In genomic region chr11:76589746-76590145, GRCm38 (mm10) we compare ENCODE assay signal across 22 mouse cellular contexts. TPM values are rescaled to one million over a fixed set of nuclear protein-coding genes. Genes with fewer than 3 reads are reported as not detected.
DNase-seq lines count a peak whose midpoint lies in the region; ATAC-seq and TF ChIP-seq lines count a peak whose summit lies in the region.
"Had no signal": no experiment of that assay in that cellular context is flagged by ENCODE, and none has a peak within 500 bp of the region (broad histone marks: within the 10 kb centered on the region; RNA-seq: fewer than 3 reads in every experiment).

No protein-coding gene starts in this region.

- H3K4me3 ChIP-seq in bone marrow macrophage, adult 2 months (ENCODE audit: insufficient read depth, low read length), result no peak overlapping the region
- H3K4me3 ChIP-seq: embryonic facial prominence, embryonic 13.5 days; forebrain, embryonic 15.5 days; heart, embryonic 12.5 days; hindbrain, embryonic 15.5 days; limb, embryonic 15.5 days; midbrain, embryonic 12.5 days; neural tube, embryonic 15.5 days had no signal

- no peak for TF ChIP-seq POLR2A in bone marrow macrophage, adult 2 months (IDR thresholded peaks at IDR 0.05; ENCODE audit: borderline replicate concordance, low read depth, low read length)

- peak overlapping the region; percentile 99 for H3K27ac ChIP-seq in bone marrow macrophage, adult 2 months (ENCODE audit: insufficient read depth, low read depth, low read length)
- H3K27ac ChIP-seq: embryonic facial prominence, embryonic 13.5 days; forebrain, embryonic 15.5 days; hindbrain, embryonic 15.5 days; limb, embryonic 15.5 days; midbrain, embryonic 12.5 days; neural tube, embryonic 15.5 days; stomach, postnatal 0 days had no signal

- TF ChIP-seq CTCF in bone marrow macrophage, adult 2 months (IDR thresholded peaks at IDR 0.05; ENCODE audit: low read depth, low read length), result no peak

- DNase-seq in lung, postnatal 36 days, result peak; percentile 39
- no peak for DNase-seq in lung, postnatal 10 days
- no peak for DNase-seq in left cerebral cortex, adult 8-10 months (ENCODE audit: low spot score in 2 of 2)
- DNase-seq in right cerebral cortex, adult 18-20 months, result no peak
- DNase-seq in heart, adult 8-10 months (ENCODE audit: low spot score), result no peak
- DNase-seq: adrenal gland, postnatal 36 days; cerebellum, adult 8-10 months; gastrocnemius, postnatal 36 days; heart, postnatal 14 days; kidney, adult 18-20 months; kidney, postnatal 14 days; right cerebral cortex, postnatal 25 days had no signal

- ATAC-seq in monocyte, adult 5-6 weeks (replicated peaks; ENCODE audit: insufficient number of reproducible peaks, low FRiP score, low TSS enrichment, poor library complexity, severe bottlenecking), result 0 out of 2 replicates have a peak, but pooled peaks have one; percentile 15
- ATAC-seq: forebrain, embryonic 15.5 days had no signal

- peaks cover 70% of the 10 kb centered on the region for H3K4me1 ChIP-seq in bone marrow macrophage, adult 2 months (ENCODE audit: control insufficient read depth, insufficient read depth, low read length)
- H3K4me1 ChIP-seq: forebrain, embryonic 15.5 days; limb, embryonic 15.5 days; midbrain, embryonic 12.5 days had no signal

RNA-seq across cellular contexts. Expression of gene Abr, which starts 32.4 kb away (rescaled TPM):
- polyA plus RNA-seq in bone marrow macrophage, adult 2 months (2012; ENCODE audit: insufficient read depth, insufficient read length, missing spikeins), result 145 and 158 TPM in 2 replicates
- 129 to 139 TPM (median 130 TPM) in 3 replicates for total RNA-seq in monocyte, adult 5-6 weeks (2017)
- 100 to 1,000 TPM; 382 to 408 (median 393) TPM for total RNA-seq in left cerebral cortex, adult 8-10 months (2022)
- total RNA-seq in heart, adult 8-10 months (2022), result 10 to 100 TPM; 21.9 to 28.6 (median 25.0) TPM
